ENCODE assay signal across 8 mouse cellular contexts in genomic region chr3:96561946-96562681, GRCm38 (mm10). TPM values are rescaled to one million over a fixed set of nuclear protein-coding genes. Genes with fewer than 3 reads are reported as not detected.
DNase-seq lines count a peak whose midpoint lies in the region; ATAC-seq and TF ChIP-seq lines count a peak whose summit lies in the region.

No protein-coding gene starts in this region.

- WGBS in liver, postnatal 0 days (ENCODE audit: insufficient replicate concordance), result 45% methylated on average over 10 of the region's 10 CpGs

- H3K4me1 ChIP-seq in MEL (ENCODE audit: control insufficient read depth in 1 of 2, insufficient read depth in 2 of 2, low read length in 2 of 2), result peaks cover 14 to 36% of the 10 kb centered on the region in 2 experiments
- H3K4me1 ChIP-seq in liver, postnatal 0 days (ENCODE audit: insufficient read depth), result peaks cover 32% of the 10 kb centered on the region

- H3K9ac ChIP-seq in MEL (ENCODE audit: control insufficient read depth, low read depth, low read length, poor library complexity, severe bottlenecking), result peak overlapping the region; percentile 30
- peak overlapping the region; percentile 38 for H3K9ac ChIP-seq in liver, postnatal 0 days (replicated peaks)

- peak overlapping the region; percentile 91 for H3K4me3 ChIP-seq in gastrocnemius, adult 2 months
- H3K4me3 ChIP-seq in MEL (ENCODE audit: control insufficient read depth in 1 of 2, insufficient read depth in 1 of 2, low read depth in 2 of 2, low read length in 2 of 2), result peak overlapping the region in 1 of 2 experiments; percentile 20; a peak in 1 of 4 replicates
- peak overlapping the region; percentile 91 for H3K4me3 ChIP-seq in liver, postnatal 0 days (ENCODE audit: low read depth, low read length)

- intact Hi-C loops in gastrocnemius, adult 2 months (cut with DNase I), result no loop called here
- intact Hi-C loops in gastrocnemius, postnatal 14 days (cut with DNase I; ENCODE audit: low total_unique reads), result no loop called here
- intact Hi-C loops in heart, postnatal 14 days (cut with DNase I), result no loop called here

- no peak for TF ChIP-seq CTCF in gastrocnemius, adult 2 months (IDR thresholded peaks at IDR 0.05)
- TF ChIP-seq CTCF in MEL (IDR thresholded peaks at IDR 0.05 in 2 of 3, conservative IDR thresholded peaks at IDR 0.05 in 1 of 3; ENCODE audit: control insufficient read depth in 1 of 3, insufficient read depth in 1 of 3, low read depth in 2 of 3, low read length in 3 of 3, poor library complexity in 1 of 3, severe bottlenecking in 1 of 3), result no peak
- no peak for TF ChIP-seq CTCF in liver, postnatal 0 days (IDR thresholded peaks at IDR 0.05; ENCODE audit: low read depth)

- no peak for TF ChIP-seq POLR2A in MEL (IDR thresholded peaks at IDR 0.05; ENCODE audit: control insufficient read depth in 1 of 2, insufficient read depth in 1 of 2, low read depth in 1 of 2, low read length in 2 of 2, poor library complexity in 1 of 2)

- no peak for TF ChIP-seq RAD21 in MEL (IDR thresholded peaks at IDR 0.05; ENCODE audit: low read depth, low read length)

- ATAC-seq in liver, postnatal 0 days, result peak; percentile 28
- ATAC-seq in monocyte, adult 5-6 weeks (replicated peaks; ENCODE audit: insufficient number of reproducible peaks, low FRiP score, low TSS enrichment, poor library complexity, severe bottlenecking), result no peak

- no peaks in the 10 kb centered on the region for H3K9me3 ChIP-seq in MEL (replicated peaks; ENCODE audit: insufficient read depth, low read length)
- H3K9me3 ChIP-seq in liver, postnatal 0 days (ENCODE audit: low read length), result no peaks in the 10 kb centered on the region

- H3K36me3 ChIP-seq in MEL (ENCODE audit: control insufficient read depth in 1 of 2, insufficient read depth in 2 of 2, low read length in 2 of 2), result peaks cover 11 to 36% of the 10 kb centered on the region in 2 experiments
- peaks cover 25% of the 10 kb centered on the region for H3K36me3 ChIP-seq in liver, postnatal 0 days (replicated peaks; ENCODE audit: insufficient read depth, low read length)

- peak overlapping the region; percentile 70 for H3K4me2 ChIP-seq in liver, postnatal 0 days (ENCODE audit: low read depth, low read length)

- peaks cover 45% of the 10 kb centered on the region for H3K79me2 ChIP-seq in MEL (ENCODE audit: control insufficient read depth, insufficient read depth, low read length, poor library complexity)

- peak; percentile 70 for DNase-seq in gastrocnemius, adult 2 months
- DNase-seq in gastrocnemius, postnatal 14 days, result no peak
- peak; percentile 77 for DNase-seq in MEL (ENCODE audit: low read depth, low spot score)
- DNase-seq in heart, postnatal 14 days, result peak; percentile 50 to 79
- DNase-seq in liver, postnatal 0 days, result peak; percentile 70
- DNase-seq in right cerebral cortex, postnatal 10 days (ENCODE audit: low spot score in 2 of 2), result no peak
- DNase-seq in embryo, embryonic 9.5 days (ENCODE audit: extremely low spot score), result no peak

- TF ChIP-seq EP300 in MEL (IDR thresholded peaks at IDR 0.05; ENCODE audit: low read depth in 1 of 2, low read length in 2 of 2), result no peak
- no peak; the same call in 1 of the 2 replicates for TF ChIP-seq EP300 in liver, postnatal 0 days (IDR thresholded peaks at IDR 0.05; ENCODE audit: low read depth)

- peak overlapping the region; percentile 99 for H3K27ac ChIP-seq in gastrocnemius, adult 2 months
- peak overlapping the region; percentile 25; the same call in 1 of the 2 replicates for H3K27ac ChIP-seq in MEL (ENCODE audit: control insufficient read depth, low read depth, low read length)
- peak overlapping the region; percentile 70 for H3K27ac ChIP-seq in liver, postnatal 0 days (ENCODE audit: low read depth)

- H3K27me3 ChIP-seq in MEL (ENCODE audit: control insufficient read depth in 1 of 2, insufficient read depth in 2 of 2, low read length in 2 of 2), result no peaks in the 10 kb centered on the region
- H3K27me3 ChIP-seq in liver, postnatal 0 days (ENCODE audit: insufficient read depth, low read length), result no peaks in the 10 kb centered on the region

TF ChIP-seq in MEL, 35 proteins besides CTCF, POLR2A, EP300 and RAD21:
- TF ChIP-seq E2F4 (IDR thresholded peaks at IDR 0.05; ENCODE audit: borderline replicate concordance, low read depth, low read length), result no peak
- TF ChIP-seq GABPA (IDR thresholded peaks at IDR 0.05; ENCODE audit: low read depth, low read length), result no peak
- TF ChIP-seq POLR2AphosphoS5 (IDR thresholded peaks at IDR 0.05; ENCODE audit: borderline replicate concordance, low read depth, low read length), result peak; percentile 95; the same call in 1 of the 2 replicates
- TF ChIP-seq ZNF384 (IDR thresholded peaks at IDR 0.05; ENCODE audit: low read depth, low read length), result no peak
- no peak for TF ChIP-seq POLR2AphosphoS2 (IDR thresholded peaks at IDR 0.05; ENCODE audit: low read length)
TF ChIP-seq in MEL: peak in this region for 1.

RNA-seq across cellular contexts. Expression of gene Txnip, which starts 4.4 kb away (rescaled TPM):
- total RNA-seq in gastrocnemius, adult 2 months (2021), result 100 to 1,000 TPM; 541 to 557 TPM
- 100 to 1,000 TPM; 288 to 458 TPM for total RNA-seq in gastrocnemius, postnatal 14 days (2021)
- 183 and 191 TPM in 2 replicates for total RNA-seq in MEL (2012; rRNA removed)
- 1,000 to 10,000 TPM in 1 of 2 experiments, 100 to 1,000 TPM in 1; 237 to 1,680 TPM for polyA plus RNA-seq in MEL (2012; ENCODE audit: insufficient read depth in 1 of 2, insufficient read length in 2 of 2, low read depth in 1 of 2, low replicate concordance in 2 of 2, missing spikeins in 1 of 2)
- 100 to 1,000 TPM; 512 to 552 TPM for total RNA-seq in heart, postnatal 14 days (2021)
- polyA plus RNA-seq in liver, postnatal 0 days (2015; fragmentation: Nextera tagmentation; extraction: Ambion mirVana), result 65.3 and 72.4 TPM in 2 replicates
- 575 to 636 TPM (median 578 TPM) in 3 replicates for total RNA-seq in monocyte, adult 5-6 weeks (2017)

RNA-seq across cellular contexts. Expression of gene Gm16253, which starts 14.7 kb away (rescaled TPM):
- total RNA-seq in gastrocnemius, adult 2 months (2021), result 1 to 10 TPM in 1 of 2 experiments, not detected in 1; 1.1 TPM
- 1 to 10 TPM; 1.2 to 1.5 TPM for total RNA-seq in gastrocnemius, postnatal 14 days (2021)
- not detected in 2 replicates for total RNA-seq in MEL (2012; rRNA removed)
- polyA plus RNA-seq in MEL (2012; ENCODE audit: insufficient read depth in 1 of 2, insufficient read length in 2 of 2, low read depth in 1 of 2, low replicate concordance in 2 of 2, missing spikeins in 1 of 2), result 1 to 10 TPM in 1 of 2 experiments, not detected in 1; 1.4 TPM
- total RNA-seq in heart, postnatal 14 days (2021), result 1 to 10 TPM; 3.7 to 4.5 TPM
- polyA plus RNA-seq in liver, postnatal 0 days (2015; fragmentation: Nextera tagmentation; extraction: Ambion mirVana), result not detected in 2 replicates
- not detected in 3 replicates for total RNA-seq in monocyte, adult 5-6 weeks (2017)

RNA-seq across cellular contexts. Expression of gene Polr3gl, which starts 31.9 kb away (rescaled TPM):
- total RNA-seq in gastrocnemius, adult 2 months (2021), result 10 to 100 TPM; 44.5 to 48.3 TPM
- total RNA-seq in gastrocnemius, postnatal 14 days (2021), result 10 to 100 TPM; 30.3 to 34.0 TPM
- 26.4 and 31.1 TPM in 2 replicates for total RNA-seq in MEL (2012; rRNA removed)
- 10 to 100 TPM in 1 of 2 experiments, not detected in 1; 39.8 TPM for polyA plus RNA-seq in MEL (2012; ENCODE audit: insufficient read depth in 1 of 2, insufficient read length in 2 of 2, low read depth in 1 of 2, low replicate concordance in 2 of 2, missing spikeins in 1 of 2)
- 10 to 100 TPM; 21.8 to 25.3 TPM for total RNA-seq in heart, postnatal 14 days (2021)
- polyA plus RNA-seq in liver, postnatal 0 days (2015; fragmentation: Nextera tagmentation; extraction: Ambion mirVana), result 12.9 and 14.7 TPM in 2 replicates
- total RNA-seq in monocyte, adult 5-6 weeks (2017), result 75.3 to 86.8 TPM (median 84.0 TPM) in 3 replicates

RNA-seq across cellular contexts. Expression of gene Ankrd34a, which starts 34.3 kb away (rescaled TPM):
- total RNA-seq in gastrocnemius, adult 2 months (2021), result under 1 TPM; 0.41 to 0.92 TPM
- total RNA-seq in gastrocnemius, postnatal 14 days (2021), result 1 to 10 TPM in 1 of 2 experiments, under 1 TPM in 1; 0.66 to 1.9 TPM
- 0.15 and 0.16 TPM in 2 replicates for total RNA-seq in MEL (2012; rRNA removed)
- under 1 TPM in 1 of 2 experiments, not detected in 1; 0.78 TPM for polyA plus RNA-seq in MEL (2012; ENCODE audit: insufficient read depth in 1 of 2, insufficient read length in 2 of 2, low read depth in 1 of 2, low replicate concordance in 2 of 2, missing spikeins in 1 of 2)
- total RNA-seq in heart, postnatal 14 days (2021), result 1 to 10 TPM; 1.3 to 1.8 TPM
- not detected in 2 replicates for polyA plus RNA-seq in liver, postnatal 0 days (2015; fragmentation: Nextera tagmentation; extraction: Ambion mirVana)
- not detected in 3 replicates for total RNA-seq in monocyte, adult 5-6 weeks (2017)

RNA-seq across cellular contexts. Expression of gene Hfe2, which starts 37.1 kb away (rescaled TPM):
- 100 to 1,000 TPM; 590 to 675 TPM for total RNA-seq in gastrocnemius, adult 2 months (2021)
- total RNA-seq in gastrocnemius, postnatal 14 days (2021), result 100 to 1,000 TPM; 460 to 465 TPM
- not detected in 2 replicates for total RNA-seq in MEL (2012; rRNA removed)
- not detected for polyA plus RNA-seq in MEL (2012; ENCODE audit: insufficient read depth in 1 of 2, insufficient read length in 2 of 2, low read depth in 1 of 2, low replicate concordance in 2 of 2, missing spikeins in 1 of 2)
- total RNA-seq in heart, postnatal 14 days (2021), result 100 to 1,000 TPM; 219 to 221 TPM
- 19.2 and 21.8 TPM in 2 replicates for polyA plus RNA-seq in liver, postnatal 0 days (2015; fragmentation: Nextera tagmentation; extraction: Ambion mirVana)
- total RNA-seq in monocyte, adult 5-6 weeks (2017), result 0.64 TPM in 1 of 3 replicates, not detected in the others

Comparison
In these comparisons a context has a peak if more than half of its experiments do, and no peak if none do; other contexts are left out.
1. DNase-seq: peak in gastrocnemius, adult 2 months (single experiment), MEL (single experiment), heart, postnatal 14 days (2 of 2) and liver, postnatal 0 days (single experiment); none in gastrocnemius, postnatal 14 days (single experiment), right cerebral cortex, postnatal 10 days (0 of 2) and embryo, embryonic 9.5 days (single experiment).
2. H3K27ac ChIP-seq: peak in every context shown above with its lines; median percentile 99 in gastrocnemius, adult 2 months; 70 in liver, postnatal 0 days; 25 in MEL.